Mouse (Mus musculus) mouse trophoblast stem cell (cell line): ENCODE measurements around the gene Gadl1.
"Not testable (repeated sequence)": the region's sequence is repeated elsewhere in the genome, so short reads cannot be mapped to it uniquely, and the experiment has no call there.

ENCODE experiments used
- in situ Hi-C, 2 experiments: fragments of 300-500 bp; cut with MseI, MboI; formaldehyde crosslinking; loops; 2 replicates in 1 of 2; 3 replicates in 1 of 2; pipeline ENCODE4 v1.15.1; 2025

Gene Gadl1

GRCm38 (mm10) chr9:116018586-116018985 is 109.3 kb downstream of the Gadl1 start:
- in situ Hi-C loops, result no loop called here

- in situ Hi-C loops, result no loop called here
These were observed 116.1 kb downstream of the Gadl1 start for GRCm38 (mm10) chr9:116025371-116025770.

- in situ Hi-C loops, result no loop called here
These were observed 119.8 kb downstream of the Gadl1 start for GRCm38 (mm10) chr9:116029076-116029475.

GRCm38 (mm10) chr9:116032711-116033110 is 123.5 kb downstream of the Gadl1 start:
- in situ Hi-C loops, result loop anchor here (10.0 kb wide), 3 partner anchors 158 to 328 kb away; no protein-coding TSS in a partner anchor

- in situ Hi-C loops, result loop anchor here (10.0 kb wide), 3 partner anchors 163 to 333 kb away; no protein-coding TSS in a partner anchor
These were observed 129.0 kb downstream of the Gadl1 start for GRCm38 (mm10) chr9:116038275-116038674.

- in situ Hi-C loops, result loop anchor here (10.0 kb wide), 3 partner anchors 165 to 335 kb away; no protein-coding TSS in a partner anchor
These were observed 130.7 kb downstream of the Gadl1 start for GRCm38 (mm10) chr9:116039981-116040380.

- in situ Hi-C loops, result not testable (repeated sequence)
These were observed 131.6 kb downstream of the Gadl1 start for GRCm38 (mm10) chr9:116040852-116041251.

- in situ Hi-C loops, result no loop called here
These were observed 132.1 kb downstream of the Gadl1 start for GRCm38 (mm10) chr9:116041369-116041768.

- in situ Hi-C loops, result no loop called here
These were observed 132.5 kb downstream of the Gadl1 start for GRCm38 (mm10) chr9:116041787-116042186.

GRCm38 (mm10) chr9:116049985-116050384 is 140.7 kb downstream of the Gadl1 start:
- in situ Hi-C loops, result loop anchor here in 1 of 2 experiments (10.0 kb wide), 1 partner anchor 345 kb away; no protein-coding TSS in a partner anchor

- in situ Hi-C loops, result loop anchor here in 1 of 2 experiments (10.0 kb wide), 1 partner anchor 349 kb away; no protein-coding TSS in a partner anchor
These were observed 144.7 kb downstream of the Gadl1 start for GRCm38 (mm10) chr9:116053976-116054375.

GRCm38 (mm10) chr9:116058475-116058874 is 149.2 kb downstream of the Gadl1 start:
- in situ Hi-C loops, result loop anchor here in 1 of 2 experiments (10.0 kb wide), 1 partner anchor 354 kb away; no protein-coding TSS in a partner anchor

- in situ Hi-C loops, result loop anchor here in 1 of 2 experiments (10.0 kb wide), 1 partner anchor 354 kb away; no protein-coding TSS in a partner anchor
These were observed 149.9 kb downstream of the Gadl1 start for GRCm38 (mm10) chr9:116059156-116059555.

GRCm38 (mm10) chr9:116060691-116061090 is 151.4 kb downstream of the Gadl1 start:
- in situ Hi-C loops, result no loop called here

GRCm38 (mm10) chr9:116064774-116065173 is 155.5 kb downstream of the Gadl1 start:
- in situ Hi-C loops, result no loop called here

GRCm38 (mm10) chr9:116071561-116071960 is 162.3 kb downstream of the Gadl1 start:
- in situ Hi-C loops, result not testable (repeated sequence)

GRCm38 (mm10) chr9:116076163-116076562 is 166.9 kb downstream of the Gadl1 start:
- in situ Hi-C loops, result no loop called here

- in situ Hi-C loops, result no loop called here
These were observed 167.7 kb downstream of the Gadl1 start for GRCm38 (mm10) chr9:116076946-116077345.

GRCm38 (mm10) chr9:116077419-116077818 is 168.2 kb downstream of the Gadl1 start:
- in situ Hi-C loops, result no loop called here

- in situ Hi-C loops, result no loop called here
These were observed 172.5 kb downstream of the Gadl1 start for GRCm38 (mm10) chr9:116081781-116082180.

GRCm38 (mm10) chr9:116083300-116083699 is 174.0 kb downstream of the Gadl1 start:
- in situ Hi-C loops, result no loop called here

GRCm38 (mm10) chr9:116083726-116084323 is 174.6 kb downstream of the Gadl1 start:
- in situ Hi-C loops, result no loop called here

GRCm38 (mm10) chr9:116084324-116084931 is 175.2 kb downstream of the Gadl1 start:
- in situ Hi-C loops, result no loop called here
